Mouse (Mus musculus) forebrain, postnatal 0 days (tissue): Measurements from ENCODE around the gene Tmsb15l. TPM values are rescaled to one million over a fixed set of nuclear protein-coding genes. Genes with fewer than 3 reads are reported as not detected.
"Not testable (repeated sequence)": the region's sequence is repeated elsewhere in the genome, so short reads cannot be mapped to it uniquely, and the experiment has no call there.

Source experiments
- ATAC-seq: fragments of 200-750 bp; cut with Nextera tagmentation; 2 replicates; pipeline ENCODE4 v1.8.0; 2017; ENCODE audit warnings: mild to moderate bottlenecking, moderate library complexity
- DNase-seq: peaks from one replicate; pipeline ENCODE4 v3.0.0-alpha.2; 2015
- H3K27ac ChIP-seq: fragments of 300-500 bp; sonication (generic); 2 replicates; pipeline ENCODE4 v1.5.1; 2014; ENCODE audit warnings: low read depth, mild to moderate bottlenecking, antibody characterized with exemption, low read length, moderate library complexity, mixed read lengths
- H3K27me3 ChIP-seq: fragments of 300-500 bp; sonication (generic); 2 replicates; pipeline ENCODE4 v1.6.1; 2014; ENCODE audit warnings: mild to moderate bottlenecking, low read length, mixed read lengths; ENCODE audit not compliant: insufficient read depth
- H3K36me3 ChIP-seq: fragments of 300-500 bp; sonication (generic); 2 replicates; pipeline ENCODE4 v1.6.1; 2014; ENCODE audit warnings: mild to moderate bottlenecking, moderate library complexity; ENCODE audit not compliant: insufficient read depth
- H3K4me1 ChIP-seq: fragments of 300-500 bp; sonication (generic); 2 replicates; pipeline ENCODE4 v1.6.1; 2014; ENCODE audit warnings: antibody characterized with exemption; ENCODE audit not compliant: insufficient read depth
- H3K4me2 ChIP-seq: fragments of 300-500 bp; sonication (generic); 2 replicates; pipeline ENCODE4 v1.6.1; 2014; ENCODE audit warnings: low read depth, mild to moderate bottlenecking, moderate library complexity
- H3K4me3 ChIP-seq: fragments of 300-500 bp; sonication (generic); 2 replicates; pipeline ENCODE4 v1.5.1; 2014; ENCODE audit warnings: low read depth, low read length, mixed read lengths
- H3K9ac ChIP-seq: fragments of 300-500 bp; sonication (generic); 2 replicates; pipeline ENCODE4 v1.6.1; 2014; ENCODE audit warnings: mild to moderate bottlenecking
- H3K9me3 ChIP-seq: fragments of 300-500 bp; sonication (generic); 2 replicates; pipeline ENCODE4 v1.6.1; 2016; ENCODE audit warnings: low read length
- CTCF ChIP-seq: sonication (generic); IDR thresholded peaks from 2 replicates; pipeline ENCODE4 v1.5.1; 2016; ENCODE audit warnings: antibody characterized with exemption, control low read depth, low read depth
- WGBS: fragments of 180-500 bp; shearing (Covaris S2); extraction: QIAGEN DNeasy Blood & Tissue Kit; methylation state at CpG from one replicate; pipeline ENCODE4 v1.1.7; 2014; 5-methylcytosine and 5-hydroxymethylcytosine counted together
- polyA plus RNA-seq: library from polyadenylated mRNA; unstranded; fragments of >200 nt; fragmentation: Nextera tagmentation; extraction: Ambion mirVana; gene quantifications from 2 replicates; pipeline ENCODE4 v1.2.1, GENCODE M21; 2015
- total RNA-seq: library from RNA; depleted of rRNA; stranded (reverse); fragments of >200 nt; gene quantifications from 2 replicates; pipeline ENCODE4 v1.2.3, GENCODE M21; 2014

The Tmsb15l gene
- total and polyA plus RNA-seq, 2 experiments from 2014 or later, result 8.7 to 9.7 TPM

GRCm38 (mm10) chrX:136992191-136992965, 15.7 kb upstream of the Tmsb15l start:
- TF ChIP-seq CTCF, result no peak
- ATAC-seq (peak; percentile 50), DNase-seq (no peak)
- Histone ChIP-seq H3K27ac (peak overlapping the region; percentile 94), H3K4me2 (peak overlapping the region; percentile 53), H3K4me3 (peak overlapping the region; percentile 53), H3K9me3 (no peaks in the 10 kb centered on the region), H3K4me1 (no peaks in the 10 kb centered on the region), H3K27me3 (no peaks in the 10 kb centered on the region), H3K9ac (peak overlapping the region; percentile 68), H3K36me3 (no peaks in the 10 kb centered on the region)
- WGBS, result 25% methylated on average over 19 of the region's 19 CpGs

- H3K27ac ChIP-seq, result no peak overlapping the region
- no peak for ATAC-seq
- no peaks in the 10 kb centered on the region for H3K27me3 ChIP-seq
- H3K36me3 ChIP-seq, result no peaks in the 10 kb centered on the region
- 51% methylated on average over 2 of the region's 2 CpGs for WGBS
- H3K9me3 ChIP-seq, result no peaks in the 10 kb centered on the region
- H3K4me3 ChIP-seq, result no peak overlapping the region
- H3K4me1 ChIP-seq, result no peaks in the 10 kb centered on the region
- H3K9ac ChIP-seq, result 0 out of 2 replicates have a peak overlapping the region, but pooled peaks have one; percentile 68
- no peak for TF ChIP-seq CTCF
- no peak for DNase-seq
- H3K4me2 ChIP-seq, result peak overlapping the region; percentile 53
These were observed 14.6 kb upstream of the Tmsb15l start for GRCm38 (mm10) chrX:136991274-136991673.

GRCm38 (mm10) chrX:136986039-136986438, 9.4 kb upstream of the Tmsb15l start:
- no peak for TF ChIP-seq CTCF
- no peak for DNase-seq
- no peaks in the 10 kb centered on the region for H3K4me1 ChIP-seq

GRCm38 (mm10) chrX:136978616-136979015, 1.9 kb upstream of the Tmsb15l start:
- Histone ChIP-seq H3K9ac (no peak overlapping the region), H3K36me3 (no peaks in the 10 kb centered on the region), H3K4me3 (no peak overlapping the region), H3K4me1 (no peaks in the 10 kb centered on the region), H3K4me2 (no peak overlapping the region), H3K9me3 (no peaks in the 10 kb centered on the region), H3K27ac (no peak overlapping the region), H3K27me3 (no peaks in the 10 kb centered on the region)
- ATAC-seq, result no peak
- DNase-seq, result no peak
- peak; percentile 58 for TF ChIP-seq CTCF

More at GRCm38 (mm10) chrX:136986039-136986438, 9.4 kb upstream of the Tmsb15l start:
- Histone ChIP-seq H3K4me2 (no peak overlapping the region), H3K9me3 (no peaks in the 10 kb centered on the region), H3K9ac (no peak overlapping the region), H3K36me3 (no peaks in the 10 kb centered on the region), H3K27ac (no peak overlapping the region), H3K4me3 (no peak overlapping the region), H3K27me3 (no peaks in the 10 kb centered on the region)
- no peak for ATAC-seq

- H3K27me3 ChIP-seq, DNase-seq, ATAC-seq, H3K4me1 ChIP-seq, H3K36me3 ChIP-seq, H3K27ac ChIP-seq, H3K9me3 ChIP-seq: not testable (repeated sequence)
- H3K4me3 ChIP-seq, result peak within 1 kb of the TSS; percentile 43
- peak within 1 kb of the TSS; percentile 47 for H3K9ac ChIP-seq
- WGBS, result 87% methylated on average over 6 of the region's 6 CpGs
- peak within 1 kb of the TSS; percentile 56 for H3K4me2 ChIP-seq
These were observed 1.3 kb downstream of the Tmsb15l start, which contains the start of gene Tmsb15b2 for GRCm38 (mm10) chrX:136975397-136975796. TSS of gene Tmsb15b2 (minus strand) at chrX:136975497.

GRCm38 (mm10) chrX:136959688-136960087, 17.0 kb downstream of the Tmsb15l start:
- ATAC-seq, result no peak
- Histone ChIP-seq H3K4me2 (no peak overlapping the region), H3K27ac (no peak overlapping the region), H3K9ac (no peak overlapping the region), H3K27me3 (no peaks in the 10 kb centered on the region), H3K4me1 (no peaks in the 10 kb centered on the region), H3K4me3 (no peak overlapping the region), H3K36me3 (no peaks in the 10 kb centered on the region), H3K9me3 (no peaks in the 10 kb centered on the region)
- peak; percentile 17 for DNase-seq
- 39% methylated on average over 2 of the region's 2 CpGs for WGBS
- TF ChIP-seq CTCF, result peak; percentile 58

GRCm38 (mm10) chrX:136958300-136958699, 18.4 kb downstream of the Tmsb15l start:
- Histone ChIP-seq H3K4me2 (peak overlapping the region; percentile 45), H3K9ac (peak overlapping the region; percentile 25; the same call in 1 of the 2 replicates), H3K4me3 (peak overlapping the region; percentile 36)
- H3K27me3 ChIP-seq, H3K36me3 ChIP-seq, H3K9me3 ChIP-seq, H3K27ac ChIP-seq, ATAC-seq, H3K4me1 ChIP-seq, DNase-seq: not testable (repeated sequence)
- WGBS, result 51% methylated on average over 5 of the region's 5 CpGs

- Histone ChIP-seq H3K4me2 (peak overlapping the region; percentile 45), H3K9ac (peak overlapping the region; percentile 44; the same call in 1 of the 2 replicates), H3K4me3 (peak overlapping the region; percentile 36)
- ATAC-seq, result peak; percentile 100
- 35% methylated on average over 13 of the region's 13 CpGs for WGBS
- not testable (repeated sequence) for H3K36me3 ChIP-seq, H3K4me1 ChIP-seq, H3K27ac ChIP-seq, H3K27me3 ChIP-seq, H3K9me3 ChIP-seq
- peak; percentile 82 for DNase-seq
These were observed 18.9 kb downstream of the Tmsb15l start for GRCm38 (mm10) chrX:136957583-136958279.
